Mouse (Mus musculus) left cerebral cortex, postnatal 4 days (tissue): ENCODE data around the gene Tmem135. TPM values are rescaled to one million over a fixed set of nuclear protein-coding genes. Genes with fewer than 3 reads are reported as not detected.

Source experiments
- DNase-seq: peaks from one replicate; pipeline ENCODE4 v3.0.0-alpha.2; 2022
- intact Hi-C: fragments of 180-260 bp; cut with DNase I; formaldehyde crosslinking; loops from one replicate; pipeline ENCODE4 v1.15.1; 2025
- total RNA-seq, 2 experiments: library from RNA; stranded (reverse); gene quantifications; 2 replicates each; pipeline ENCODE4 v1.2.3; 2021

Tmem135 gene
- total RNA-seq, 2 experiments from 2014 or later: 49.4 to 54.6 TPM

- DNase-seq: no peak
- intact Hi-C loops: no loop called here
These were observed 11.6 kb downstream of the Tmem135 start for GRCm38 (mm10) chr7:89392388-89392787.

- intact Hi-C loops: no loop called here
These were observed 12.2 kb downstream of the Tmem135 start for GRCm38 (mm10) chr7:89391831-89392230.

DNA sequence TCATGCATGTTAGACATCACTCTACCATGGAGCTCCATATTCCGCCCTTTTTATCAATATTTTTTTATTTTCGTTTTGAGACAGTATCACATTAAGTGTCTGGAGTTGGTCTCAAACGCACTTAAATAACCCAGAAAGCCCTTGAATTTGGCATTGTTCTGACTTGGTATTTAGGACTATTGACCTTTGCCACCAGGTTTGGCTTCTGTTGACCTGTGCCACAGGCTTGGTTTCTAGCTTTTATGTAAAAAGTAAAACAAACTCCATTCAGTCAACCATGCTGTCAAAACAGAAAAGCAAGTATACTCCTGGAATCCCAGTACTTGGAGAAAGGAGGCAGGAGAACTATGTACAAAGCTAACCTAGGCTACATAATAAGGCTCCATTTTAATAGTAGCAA lies 12.7 kb downstream of the Tmem135 start:
- intact Hi-C loops: no loop called here
- no peak for DNase-seq

More at GRCm38 (mm10) chr7:89391831-89392230, 12.2 kb downstream of the Tmem135 start:
- DNase-seq: no peak

GRCm38 (mm10) chr7:89390660-89391059 lies 13.4 kb downstream of the Tmem135 start:
- DNase-seq: no peak
- intact Hi-C loops: no loop called here

GRCm38 (mm10) chr7:89388981-89389380 lies 15.0 kb downstream of the Tmem135 start:
- intact Hi-C loops: no loop called here
- no peak for DNase-seq

GRCm38 (mm10) chr7:89382892-89383291 lies 21.1 kb downstream of the Tmem135 start:
- intact Hi-C loops: no loop called here
- DNase-seq: no peak

GRCm38 (mm10) chr7:89380935-89381705 lies 22.9 kb downstream of the Tmem135 start:
- no peak for DNase-seq
- intact Hi-C loops: no loop called here

- intact Hi-C loops: no loop called here
- DNase-seq: no peak
These were observed 32.3 kb downstream of the Tmem135 start for GRCm38 (mm10) chr7:89371623-89372295.

- intact Hi-C loops: no loop called here
- peak; percentile 12 for DNase-seq
These were observed 33.1 kb downstream of the Tmem135 start for GRCm38 (mm10) chr7:89370917-89371316.

- DNase-seq: no peak
- intact Hi-C loops: no loop called here
These were observed 33.9 kb downstream of the Tmem135 start for GRCm38 (mm10) chr7:89370086-89370485.

GRCm38 (mm10) chr7:89367643-89368042 lies 36.4 kb downstream of the Tmem135 start:
- intact Hi-C loops: no loop called here

GRCm38 (mm10) chr7:89365135-89365880 lies 38.7 kb downstream of the Tmem135 start:
- intact Hi-C loops: no loop called here
- no peak for DNase-seq

More at GRCm38 (mm10) chr7:89367643-89368042, 36.4 kb downstream of the Tmem135 start:
- DNase-seq: no peak

GRCm38 (mm10) chr7:89363975-89364374 lies 40.0 kb downstream of the Tmem135 start:
- DNase-seq: peak; percentile 7
- intact Hi-C loops: no loop called here

GRCm38 (mm10) chr7:89356307-89356706 lies 47.7 kb downstream of the Tmem135 start:
- no peak for DNase-seq
- intact Hi-C loops: no loop called here

- DNase-seq: no peak
- intact Hi-C loops: no loop called here
These were observed 48.3 kb downstream of the Tmem135 start for GRCm38 (mm10) chr7:89355519-89356255.

DNA sequence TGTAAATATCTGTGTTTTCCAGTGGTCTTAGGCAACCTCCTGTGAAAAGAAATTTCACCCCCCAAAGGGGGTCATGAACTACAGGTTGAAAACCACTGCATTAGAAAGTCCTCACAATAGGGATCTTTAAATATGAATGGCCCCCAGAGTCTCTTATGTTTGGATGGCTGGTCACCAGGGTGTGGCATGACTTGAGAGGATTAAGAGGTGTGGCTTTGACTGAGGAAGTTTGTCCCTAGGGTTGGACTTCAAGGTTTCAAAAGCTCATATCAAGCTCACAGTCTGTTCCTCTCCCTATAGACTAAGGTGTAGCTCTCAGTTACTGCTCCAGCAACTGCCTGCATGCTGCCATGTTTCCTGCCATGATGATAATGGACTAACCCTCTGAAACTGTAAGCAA lies 62.0 kb downstream of the Tmem135 start:
- intact Hi-C loops: no loop called here
- DNase-seq: no peak

DNA sequence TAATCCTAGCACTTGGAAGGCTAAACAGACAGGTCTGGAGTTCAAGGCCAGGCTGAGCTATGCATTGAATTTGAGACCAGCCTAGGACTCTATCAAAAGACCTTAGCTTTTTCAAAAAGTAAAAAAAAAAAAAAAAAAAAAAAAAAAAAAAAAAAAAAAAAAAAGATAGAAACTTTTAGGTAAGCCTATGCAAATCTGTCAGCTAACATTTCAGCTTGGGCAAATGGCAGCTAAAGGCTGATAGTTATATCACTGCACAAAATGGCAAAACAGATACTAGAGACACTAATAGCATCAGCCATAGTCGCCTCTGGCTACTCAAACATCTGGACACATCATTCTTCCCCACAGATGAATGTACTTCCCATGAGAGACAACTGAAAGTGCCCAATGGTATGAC lies 64.2 kb downstream of the Tmem135 start:
- intact Hi-C loops: no loop called here
- no peak for DNase-seq

GRCm38 (mm10) chr7:89339142-89339435 lies 64.9 kb downstream of the Tmem135 start:
- DNase-seq: no peak
- intact Hi-C loops: no loop called here

GRCm38 (mm10) chr7:89338350-89339141 lies 65.5 kb downstream of the Tmem135 start:
- intact Hi-C loops: no loop called here
- peak; percentile 91 for DNase-seq

- no peak for DNase-seq
- intact Hi-C loops: no loop called here
These were observed 66.2 kb downstream of the Tmem135 start for GRCm38 (mm10) chr7:89337711-89338349.
